Comparison of ENCODE assay signal across 8 mouse cellular contexts in genomic region chr13:55211221-55212010, GRCm38 (mm10). TPM values are rescaled to one million over a fixed set of nuclear protein-coding genes. Genes with fewer than 3 reads are reported as not detected.
DNase-seq lines count a peak whose midpoint lies in the region; ATAC-seq lines count a peak whose summit lies in the region.

No protein-coding gene starts in this region.

- peak; percentile 94 for DNase-seq in adrenal gland, postnatal 10 days
- DNase-seq in embryo, embryonic 11.5 days (ENCODE audit: low read depth, low spot score), result peak; percentile 91
- peak; percentile 84 to 88 for DNase-seq in gastrocnemius, postnatal 36 days
- peak; percentile 74 to 82 for DNase-seq in left cerebral cortex, postnatal 25 days (ENCODE audit: low spot score in 2 of 2)
- peak; percentile 93 for DNase-seq in midbrain, embryonic 10.5 days (ENCODE audit: low spot score)
- DNase-seq in skeletal muscle tissue, adult 2 months (ENCODE audit: low read depth, low spot score), result peak; percentile 94
- no peak for DNase-seq in MN1 (ENCODE audit: low spot score)

- H3K4me3 ChIP-seq in intestine, embryonic 15.5 days (replicated peaks), result peak overlapping the region; percentile 78
- H3K4me3 ChIP-seq in midbrain, embryonic 10.5 days, result peak overlapping the region; percentile 95

- ATAC-seq in intestine, embryonic 15.5 days, result peak; percentile 87

- H3K9ac ChIP-seq in intestine, embryonic 15.5 days, result peak overlapping the region; percentile 92

- intact Hi-C loops in gastrocnemius, postnatal 36 days (cut with DNase I), result no loop called here
- intact Hi-C loops in left cerebral cortex, postnatal 25 days (cut with DNase I), result loop anchor here (1.0 to 2.0 kb wide), 3 partner anchors 21 to 413 kb away; no protein-coding TSS in a partner anchor

- H3K27me3 ChIP-seq in intestine, embryonic 15.5 days (replicated peaks), result no peaks in the 10 kb centered on the region
- no peaks in the 10 kb centered on the region for H3K27me3 ChIP-seq in midbrain, embryonic 10.5 days (ENCODE audit: low read depth, poor library complexity, severe bottlenecking)

- peak overlapping the region; percentile 98 for H3K27ac ChIP-seq in intestine, embryonic 15.5 days
- H3K27ac ChIP-seq in midbrain, embryonic 10.5 days (replicated peaks), result peak overlapping the region; percentile 100

- 0% methylated on average over 35 of the region's 93 CpGs for WGBS in intestine, embryonic 15.5 days
- WGBS in midbrain, embryonic 10.5 days, result under 1% methylated on average over 69 of the region's 93 CpGs

- H3K36me3 ChIP-seq in intestine, embryonic 15.5 days, result 0 out of 2 replicates have a peak, but pooled peaks cover 5% of the 10 kb centered on the region
- peaks cover 33% of the 10 kb centered on the region for H3K36me3 ChIP-seq in midbrain, embryonic 10.5 days

- no peaks in the 10 kb centered on the region for H3K9me3 ChIP-seq in intestine, embryonic 15.5 days
- no peaks in the 10 kb centered on the region for H3K9me3 ChIP-seq in midbrain, embryonic 10.5 days (replicated peaks)

- peak overlapping the region; percentile 94 for H3K4me2 ChIP-seq in intestine, embryonic 15.5 days (replicated peaks)

- H3K4me1 ChIP-seq in intestine, embryonic 15.5 days (replicated peaks), result peaks cover 36% of the 10 kb centered on the region
- peaks cover 62% of the 10 kb centered on the region for H3K4me1 ChIP-seq in midbrain, embryonic 10.5 days

RNA-seq across cellular contexts. Expression of gene Nsd1, which starts 1.8 kb away (rescaled TPM):
- total RNA-seq in adrenal gland, postnatal 10 days (2021), result 100 to 1,000 TPM in 1 of 2 experiments, 10 to 100 TPM in 1; 99.2 to 130 TPM
- total RNA-seq in gastrocnemius, postnatal 36 days (2021), result 10 to 100 TPM; 45.7 to 50.8 TPM
- polyA plus RNA-seq in intestine, embryonic 15.5 days (2015; fragmentation: Nextera tagmentation; extraction: Ambion mirVana), result 49.6 and 52.8 TPM in 2 replicates
- total RNA-seq in left cerebral cortex, postnatal 25 days (2021), result 100 to 1,000 TPM; 124 to 125 TPM
- polyA plus RNA-seq in midbrain, embryonic 10.5 days (2016; fragmentation: Nextera tagmentation; extraction: Ambion mirVana), result 70.7 and 72.9 TPM in 2 replicates

RNA-seq across cellular contexts. Expression of gene Fgfr4, which starts 59.0 kb away (rescaled TPM):
- total RNA-seq in adrenal gland, postnatal 10 days (2021), result 10 to 100 TPM; 22.3 to 28.2 TPM
- 1 to 10 TPM; 2.3 to 2.9 TPM for total RNA-seq in gastrocnemius, postnatal 36 days (2021)
- polyA plus RNA-seq in intestine, embryonic 15.5 days (2015; fragmentation: Nextera tagmentation; extraction: Ambion mirVana), result 14.2 and 14.5 TPM in 2 replicates
- under 1 TPM; 0.21 to 0.27 TPM for total RNA-seq in left cerebral cortex, postnatal 25 days (2021)
- polyA plus RNA-seq in midbrain, embryonic 10.5 days (2016; fragmentation: Nextera tagmentation; extraction: Ambion mirVana), result 0.25 and 0.35 TPM in 2 replicates

Comparison
In these comparisons a context has a peak if more than half of its experiments do, and no peak if none do; other contexts are left out.
1. RNA of gene Fgfr4, which starts 59.0 kb away (total RNA-seq): 22.3 to 28.2 TPM in adrenal gland, postnatal 10 days; 2.3 to 2.9 TPM in gastrocnemius, postnatal 36 days and 0.21 to 0.27 TPM in left cerebral cortex, postnatal 25 days; every median in the first group is over 4 times any median in the second.